Mouse (Mus musculus) left cerebral cortex, adult 8-10 months (tissue): Measurements from ENCODE around the gene Cyp2c40. TPM values are rescaled to one million over a fixed set of nuclear protein-coding genes. Genes with fewer than 3 reads are reported as not detected.
"Not testable (repeated sequence)": the region's sequence is repeated elsewhere in the genome, so short reads cannot be mapped to it uniquely, and the experiment has no call there.

Source experiments
- DNase-seq, 2 experiments: peaks; one replicate each; pipeline ENCODE4 v3.0.0; 2022; ENCODE audit warnings: low spot score in 2 of 2
- total RNA-seq, 4 experiments: library from RNA; stranded (reverse); gene quantifications; 2 replicates each; pipeline ENCODE4 v1.2.4; 2022

The Cyp2c40 gene
- total RNA-seq, result not detected

GRCm38 (mm10) chr19:39812714-39813113, at the start of gene Cyp2c40:
Cyp2c40 (minus strand) TSS chr19:39812814.
- DNase-seq, result not testable (repeated sequence)

DNA sequence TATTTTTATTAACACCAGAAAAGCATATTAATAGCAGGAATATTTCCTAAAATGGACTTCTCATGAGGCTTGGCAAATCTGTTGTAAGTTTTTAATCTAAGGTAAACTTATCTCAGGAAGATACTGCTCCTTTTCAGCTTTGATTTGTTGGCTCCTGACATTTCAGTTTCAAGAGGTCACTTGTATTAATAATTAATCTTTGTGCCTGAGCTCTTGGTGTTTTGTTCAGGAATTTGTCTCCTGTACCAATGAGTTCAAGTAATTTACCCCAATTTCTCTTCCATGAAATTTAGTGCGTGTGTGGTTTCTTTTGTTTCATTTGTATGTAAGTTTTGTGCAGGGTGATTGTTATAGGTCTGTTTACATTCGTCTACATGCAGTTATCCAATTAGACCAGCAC, 8.3 kb upstream of the Cyp2c40 start:
- not testable (repeated sequence) for DNase-seq

- not testable (repeated sequence) for DNase-seq
Measured at GRCm38 (mm10) chr19:39816400-39816799, 3.8 kb upstream of the Cyp2c40 start.

GRCm38 (mm10) chr19:39815991-39816390, 3.4 kb upstream of the Cyp2c40 start:
- not testable (repeated sequence) for DNase-seq

- not testable (repeated sequence) for DNase-seq
Measured at GRCm38 (mm10) chr19:39785458-39785857, 27.2 kb downstream of the Cyp2c40 start.

- DNase-seq, result no peak
Measured at GRCm38 (mm10) chr19:39745357-39745756, 67.3 kb downstream of the Cyp2c40 start.

- DNase-seq, result not testable (repeated sequence)
Measured at GRCm38 (mm10) chr19:39744361-39744760, 68.3 kb downstream of the Cyp2c40 start.

- DNase-seq, result no peak
Measured at GRCm38 (mm10) chr19:39740920-39741319, 71.7 kb downstream of the Cyp2c40 start, which contains the start of gene Cyp2c68. Cyp2c68 (minus strand) TSS chr19:39741054.

Other genes with a start within 250 kb of the Cyp2c40 start
- gene Cyp2c67, start 163.8 kb downstream of the Cyp2c40 start, total RNA-seq, result not detected
- not detected for gene Cyp2c68, start 71.8 kb downstream of the Cyp2c40 start, total RNA-seq
- not detected for gene Cyp2c69, start 74.0 kb upstream of the Cyp2c40 start, total RNA-seq
- not detected for gene Cyp2c37, start 179.6 kb upstream of the Cyp2c40 start, total RNA-seq